Mouse (Mus musculus) C2C12 (cell line): Measurements from ENCODE around the gene Musk. TPM values are rescaled to one million over a fixed set of nuclear protein-coding genes. Genes with fewer than 3 reads are reported as not detected.

Experiments
- H3K27me3 ChIP-seq: one replicate; pipeline ENCODE4 v1.6.1; 2011; ENCODE audit not compliant: control insufficient read depth, insufficient read depth, insufficient read length
- H3K36me3 ChIP-seq: one replicate; pipeline ENCODE4 v1.6.1; 2011; ENCODE audit not compliant: control insufficient read depth, insufficient read depth
- H3K4me3 ChIP-seq: one replicate; pipeline ENCODE4 v1.5.1; 2011; ENCODE audit warnings: mild to moderate bottlenecking, control low read depth; ENCODE audit not compliant: poor library complexity, insufficient read depth, severe bottlenecking
- H3K79me2 ChIP-seq: one replicate; pipeline ENCODE4 v1.6.1; 2011; ENCODE audit not compliant: control insufficient read depth, insufficient read depth
- H3K79me3 ChIP-seq: one replicate; pipeline ENCODE4 v1.6.1; 2011; ENCODE audit warnings: low read depth, control low read depth
- H3ac ChIP-seq: one replicate; pipeline ENCODE3; 2011; ENCODE audit warnings: low read depth; ENCODE audit not compliant: control insufficient read depth, insufficient read length
- CEBPB ChIP-seq: IDR thresholded peaks from one replicate; pipeline ENCODE4 v1.6.1; 2011; ENCODE audit warnings: low read depth, mild to moderate bottlenecking, control low read depth, moderate library complexity
- CTCF ChIP-seq: IDR thresholded peaks from one replicate; pipeline ENCODE4 v1.5.1; 2011; ENCODE audit not compliant: control insufficient read depth, insufficient read depth, insufficient read length
- FOSL1 ChIP-seq: IDR thresholded peaks from one replicate; pipeline ENCODE4 v1.8.0; 2011; ENCODE audit warnings: mild to moderate bottlenecking, low read length; ENCODE audit not compliant: poor library complexity, insufficient read depth, severe bottlenecking
- MAX ChIP-seq: IDR thresholded peaks from one replicate; pipeline ENCODE4 v1.6.1; 2011; ENCODE audit warnings: mild to moderate bottlenecking, control low read depth
- MYOD1 ChIP-seq: IDR thresholded peaks from one replicate; pipeline ENCODE4 v1.6.1; 2011; ENCODE audit warnings: low read depth; ENCODE audit not compliant: control insufficient read depth, insufficient read length
- MYOG ChIP-seq: IDR thresholded peaks from one replicate; pipeline ENCODE4 v1.6.1; 2011; ENCODE audit not compliant: control insufficient read depth, insufficient read length; ENCODE audit errors: extremely low read depth
- USF1 ChIP-seq: IDR thresholded peaks from one replicate; pipeline ENCODE4 v1.6.1; 2011; ENCODE audit warnings: low read depth, mild to moderate bottlenecking, control low read depth, moderate library complexity
- polyA plus RNA-seq: library from polyadenylated mRNA; unstranded; fragments of >200 nt; fragmentation: generic; extraction: Trizol; gene quantifications from one replicate; pipeline ENCODE4 v1.2.1, GENCODE M21; 2012; ENCODE audit warnings: missing spikeins

Musk gene
- polyA plus RNA-seq, 1 experiment = 10.1 TPM

- Histone ChIP-seq H3K36me3 (no peaks in the 10 kb centered on the region), H3K79me3 (no peaks in the 10 kb centered on the region), H3K27me3 (no peaks in the 10 kb centered on the region), H3K79me2 (no peaks in the 10 kb centered on the region), H3K4me3 (no peak overlapping the region), H3ac (no peak overlapping the region)
- no peak for TF ChIP-seq USF1
- no peak for TF ChIP-seq MYOG
- no peak for TF ChIP-seq CTCF
- TF ChIP-seq MYOD1 = no peak
- TF ChIP-seq MAX = no peak
- no peak for TF ChIP-seq FOSL1
- TF ChIP-seq CEBPB = no peak
These were observed 137.6 kb downstream of the Musk start for GRCm38 (mm10) chr4:58423276-58423930.

Other genes starting within 250 kb of the Musk start
- gene Svep1, start 79.1 kb upstream of the Musk start, polyA plus RNA-seq = 0.73 TPM